Mouse (Mus musculus): ENCODE results near the gene Pros1. TPM values are rescaled to one million over a fixed set of nuclear protein-coding genes. Genes with fewer than 3 reads are reported as not detected.

The Pros1 gene
- total RNA-seq (2022) = 10 to 100 TPM; 52.5 to 88.6 (median 72.3) TPM

GRCm38 (mm10) chr16:62854191-62855068 lies at the start of gene Pros1:
TSS of gene Pros1 (plus strand) at chr16:62854307.
- DNase-seq = peak; percentile 42

- no peak for DNase-seq
These were observed 49.5 kb upstream of the Pros1 start for GRCm38 (mm10) chr16:62804621-62805020.

- DNase-seq = no peak
These were observed 46.7 kb upstream of the Pros1 start for GRCm38 (mm10) chr16:62807249-62807979.

- no peak for DNase-seq
These were observed 43.3 kb upstream of the Pros1 start for GRCm38 (mm10) chr16:62810855-62811254.

- DNase-seq = no peak
These were observed 40.3 kb upstream of the Pros1 start for GRCm38 (mm10) chr16:62813790-62814189.

- DNase-seq = no peak
These were observed 39.6 kb upstream of the Pros1 start, which contains the start of gene Stx19 for GRCm38 (mm10) chr16:62814491-62814890. TSS of gene Stx19 (plus strand) at chr16:62814676.

- DNase-seq = no peak
These were observed 31.6 kb upstream of the Pros1 start for GRCm38 (mm10) chr16:62822472-62822871.

- no peak for DNase-seq
These were observed 27.7 kb upstream of the Pros1 start for GRCm38 (mm10) chr16:62826156-62827001.

- DNase-seq = no peak
These were observed 22.1 kb upstream of the Pros1 start for GRCm38 (mm10) chr16:62832027-62832426.

- no peak for DNase-seq
These were observed 21.6 kb upstream of the Pros1 start for GRCm38 (mm10) chr16:62832481-62832880.

GRCm38 (mm10) chr16:62834016-62834735 lies 19.9 kb upstream of the Pros1 start:
- no peak for DNase-seq

GRCm38 (mm10) chr16:62845341-62845740 lies 8.8 kb upstream of the Pros1 start:
- DNase-seq = no peak

GRCm38 (mm10) chr16:62846498-62847312 lies 7.4 kb upstream of the Pros1 start, which contains the start of gene Arl13b:
TSS of gene Arl13b (minus strand) at chr16:62847040.
- DNase-seq = peak; percentile 97

DNA sequence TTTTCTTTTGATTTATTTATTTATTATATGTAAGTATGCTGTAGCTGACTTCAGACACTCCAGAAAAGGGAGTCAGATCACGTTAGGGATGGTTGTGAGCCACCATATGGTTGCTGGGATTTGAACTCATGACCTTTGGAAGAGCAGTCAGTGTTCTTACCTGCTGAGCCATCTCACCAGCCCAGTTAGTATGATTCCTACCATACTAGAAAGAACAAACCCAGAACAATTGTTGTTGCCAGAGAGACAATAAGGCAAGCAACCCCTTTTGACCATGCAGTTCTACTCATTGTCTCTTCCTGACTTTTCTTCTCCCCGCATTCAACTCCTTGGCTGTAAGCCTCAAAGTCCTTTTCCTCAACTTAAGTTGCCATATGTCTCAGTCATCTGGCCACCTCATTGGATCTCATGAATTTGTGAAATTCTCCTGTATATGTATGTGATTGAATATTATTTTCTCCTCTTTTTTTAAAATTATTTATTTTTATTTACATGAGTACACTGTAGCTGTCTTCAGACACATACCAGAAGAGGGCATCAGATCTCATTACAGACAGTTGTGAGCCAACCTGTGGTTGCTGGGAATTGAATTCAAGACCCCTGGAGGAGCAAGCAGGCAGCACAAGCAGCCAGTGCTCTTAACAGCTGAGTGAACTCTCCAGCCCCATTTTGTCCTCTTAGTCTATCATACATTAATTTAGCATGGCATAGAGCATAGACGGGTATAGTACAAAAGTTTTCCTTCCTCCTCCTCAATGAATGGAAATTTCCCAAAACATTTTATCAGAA lies 1.4 kb upstream of the Pros1 start:
- no peak for DNase-seq

DNA sequence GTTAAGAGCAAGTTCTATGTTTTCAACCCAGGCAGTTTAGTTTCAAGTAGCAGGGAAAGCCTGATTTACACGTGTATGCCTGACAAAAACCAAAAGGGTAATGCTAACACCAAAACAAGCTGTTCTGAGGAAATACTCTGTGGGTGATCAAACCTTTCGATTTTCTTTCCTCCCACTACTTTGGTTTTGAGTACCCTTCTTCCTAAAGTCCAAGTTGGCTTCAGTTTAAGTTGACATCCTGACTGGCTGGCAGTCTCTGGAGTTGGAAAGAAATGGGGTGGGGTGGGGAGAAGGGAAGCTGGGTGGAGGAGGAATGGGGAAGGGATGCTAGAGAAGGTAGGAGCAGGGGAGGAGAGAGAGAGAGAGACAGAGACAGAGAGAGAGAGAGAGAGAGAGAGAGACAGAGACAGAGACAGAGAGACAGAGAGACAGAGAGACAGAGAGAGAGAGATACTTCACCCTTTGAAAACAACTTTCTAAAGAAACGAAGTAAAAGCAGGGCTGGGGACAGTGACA lies 438 bp upstream of the Pros1 start:
- DNase-seq = no peak

DNA sequence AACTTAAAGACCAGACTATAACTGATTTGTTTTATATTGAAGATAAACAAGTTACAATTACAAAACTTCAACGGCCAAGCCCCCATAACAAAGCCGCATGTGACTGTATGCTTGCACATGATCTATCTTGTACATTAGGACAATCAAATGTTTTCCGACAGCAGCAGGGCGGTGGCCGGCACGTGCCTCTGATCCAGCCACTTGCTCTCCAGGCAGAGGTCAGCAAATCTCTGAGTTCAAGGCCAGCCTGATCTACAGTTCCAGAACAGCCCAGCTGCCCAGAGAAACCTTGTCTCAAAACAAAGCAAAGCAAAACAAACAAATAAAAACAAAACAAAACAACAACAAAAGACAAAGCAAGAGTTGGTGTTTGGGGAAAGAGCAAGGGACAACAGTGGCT lies 1.3 kb downstream of the Pros1 start:
- DNase-seq = no peak

DNA sequence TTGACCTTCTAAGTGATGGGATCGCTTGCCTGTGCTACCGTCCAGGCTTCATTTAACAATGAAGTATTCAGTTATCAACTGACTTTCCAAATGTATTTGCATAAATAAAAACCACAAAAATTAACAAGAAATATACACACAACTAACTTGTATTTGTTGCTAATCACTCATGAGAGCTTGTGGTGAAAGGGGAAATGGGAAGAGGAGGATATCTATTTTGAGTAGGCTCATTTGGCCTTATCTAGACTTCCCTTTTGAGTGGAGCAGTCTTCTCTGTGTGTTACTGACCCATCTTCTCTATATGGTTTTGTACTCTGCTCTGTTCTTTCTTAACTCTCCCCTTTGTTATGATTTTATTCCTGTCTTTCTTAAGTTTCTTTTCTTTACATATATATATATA lies 2.2 kb downstream of the Pros1 start:
- DNase-seq = no peak

DNA sequence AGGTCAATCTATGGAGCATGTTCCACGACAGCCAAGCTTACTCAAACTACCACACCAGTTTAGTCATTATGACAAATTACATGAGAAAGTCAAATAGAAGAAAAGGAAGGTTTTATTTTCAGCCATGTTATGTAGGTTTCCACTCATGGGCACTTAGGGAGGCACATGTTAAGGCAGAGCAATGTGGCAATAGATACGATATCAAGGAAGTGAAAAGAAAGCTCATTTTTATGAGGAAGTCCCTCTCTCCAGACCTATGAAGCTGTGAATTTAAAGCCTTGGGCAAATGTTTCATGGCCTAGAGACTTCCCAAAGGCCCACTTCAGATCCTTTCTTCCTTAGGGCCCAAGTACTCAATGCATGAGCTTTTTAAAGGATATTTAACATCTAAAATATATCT lies 3.4 kb downstream of the Pros1 start:
- DNase-seq = no peak

- DNase-seq = no peak
These were observed 3.9 kb downstream of the Pros1 start for GRCm38 (mm10) chr16:62858018-62858417.

- no peak for DNase-seq
These were observed 6.0 kb downstream of the Pros1 start for GRCm38 (mm10) chr16:62860140-62860539.
